Mouse (Mus musculus) heart, adult 8-10 months (tissue): ENCODE measurements around the gene 1700008O03Rik. TPM values are rescaled to one million over a fixed set of nuclear protein-coding genes. Genes with fewer than 3 reads are reported as not detected.

Experiments
- DNase-seq: peaks from one replicate; pipeline ENCODE4 v3.0.0; 2022; ENCODE audit warnings: low spot score
- total RNA-seq, 4 experiments: library from RNA; stranded (reverse); gene quantifications; 2 replicates each; pipeline ENCODE4 v1.2.4; 2022

1700008O03Rik gene
- total RNA-seq, 4 experiments from 2014 or later, result 0.46 TPM; not detected in 3

GRCm38 (mm10) chr7:44344622-44345021 lies 41.0 kb downstream of the 1700008O03Rik start:
- DNase-seq, result no peak

- no peak for DNase-seq
Measured at GRCm38 (mm10) chr7:44343459-44344015, 42.1 kb downstream of the 1700008O03Rik start.

- DNase-seq, result no peak
Measured at GRCm38 (mm10) chr7:44341714-44342113, 43.9 kb downstream of the 1700008O03Rik start.

- DNase-seq, result no peak
Measured at GRCm38 (mm10) chr7:44341119-44341518, 44.5 kb downstream of the 1700008O03Rik start.

- DNase-seq, result no peak
Measured at GRCm38 (mm10) chr7:44340226-44340625, 45.4 kb downstream of the 1700008O03Rik start.

- DNase-seq, result no peak
Measured at GRCm38 (mm10) chr7:44337121-44337849, 48.3 kb downstream of the 1700008O03Rik start.

GRCm38 (mm10) chr7:44336046-44337021 lies 49.3 kb downstream of the 1700008O03Rik start:
- no peak for DNase-seq

- no peak for DNase-seq
Measured at GRCm38 (mm10) chr7:44335031-44335878, 50.4 kb downstream of the 1700008O03Rik start.

GRCm38 (mm10) chr7:44334139-44334538 lies 51.5 kb downstream of the 1700008O03Rik start:
- no peak for DNase-seq

GRCm38 (mm10) chr7:44332336-44332735 lies 53.3 kb downstream of the 1700008O03Rik start:
- no peak for DNase-seq

GRCm38 (mm10) chr7:44326614-44327013 lies 59.0 kb downstream of the 1700008O03Rik start:
- DNase-seq, result no peak

- no peak for DNase-seq
Measured at GRCm38 (mm10) chr7:44322290-44322689, 63.3 kb downstream of the 1700008O03Rik start.

GRCm38 (mm10) chr7:44320886-44321285 lies 64.7 kb downstream of the 1700008O03Rik start:
- no peak for DNase-seq

GRCm38 (mm10) chr7:44317913-44318312 lies 67.7 kb downstream of the 1700008O03Rik start:
- no peak for DNase-seq

GRCm38 (mm10) chr7:44312484-44312883 lies 73.1 kb downstream of the 1700008O03Rik start:
- DNase-seq, result no peak

GRCm38 (mm10) chr7:44311713-44312304 lies 73.8 kb downstream of the 1700008O03Rik start:
- no peak for DNase-seq

GRCm38 (mm10) chr7:44310878-44311712 lies 74.5 kb downstream of the 1700008O03Rik start:
- no peak for DNase-seq

GRCm38 (mm10) chr7:44310285-44310877 lies 75.2 kb downstream of the 1700008O03Rik start:
- no peak for DNase-seq
